Mouse (Mus musculus) right cerebral cortex, adult 18-20 months (tissue): ENCODE measurements around the gene Slc35b4.

ENCODE experiments used
- DNase-seq: peaks from one replicate; pipeline ENCODE4 v3.0.0; 2022; ENCODE audit warnings: mixed read lengths

Slc35b4 gene

GRCm38 (mm10) chr6:34124401-34124800, 52.5 kb downstream of the Slc35b4 start:
- no peak for DNase-seq

GRCm38 (mm10) chr6:34116838-34117478, 60.0 kb downstream of the Slc35b4 start:
- no peak for DNase-seq

GRCm38 (mm10) chr6:34111406-34111805, 65.5 kb downstream of the Slc35b4 start:
- DNase-seq: no peak

- DNase-seq: no peak
Observed at GRCm38 (mm10) chr6:34110571-34110970, 66.3 kb downstream of the Slc35b4 start.
